Mouse (Mus musculus): Measurements from ENCODE around the gene Set.

The Set gene

GRCm38 (mm10) chr2:30087310-30087709 lies 30.1 kb downstream of the Set start:
- no peak for DNase-seq (ENCODE audit: extremely low spot score)

- no peak for DNase-seq (ENCODE audit: extremely low spot score)
These were observed 34.3 kb downstream of the Set start for GRCm38 (mm10) chr2:30091521-30091920.

- no peak for DNase-seq (ENCODE audit: extremely low spot score)
These were observed 35.2 kb downstream of the Set start for GRCm38 (mm10) chr2:30092280-30092918.

GRCm38 (mm10) chr2:30093471-30094207 lies 36.5 kb downstream of the Set start, which contains the start of gene Zdhhc12:
Gene Zdhhc12 (minus strand): TSS chr2:30093648.
- peak; percentile 97 for DNase-seq (ENCODE audit: extremely low spot score)

GRCm38 (mm10) chr2:30094208-30094588 lies 37.0 kb downstream of the Set start:
- no peak for DNase-seq (ENCODE audit: extremely low spot score)

GRCm38 (mm10) chr2:30095882-30096527 lies 38.8 kb downstream of the Set start:
- peak; percentile 43 for DNase-seq (ENCODE audit: extremely low spot score)

- no peak for DNase-seq (ENCODE audit: extremely low spot score)
These were observed 43.0 kb downstream of the Set start for GRCm38 (mm10) chr2:30100214-30100613.

- peak; percentile 57 for DNase-seq (ENCODE audit: extremely low spot score)
These were observed 49.2 kb downstream of the Set start for GRCm38 (mm10) chr2:30106364-30106763.

GRCm38 (mm10) chr2:30107646-30108045 lies 50.5 kb downstream of the Set start:
- DNase-seq (ENCODE audit: extremely low spot score) = no peak

GRCm38 (mm10) chr2:30108260-30108659 lies 51.1 kb downstream of the Set start:
- no peak for DNase-seq (ENCODE audit: extremely low spot score)

- DNase-seq (ENCODE audit: extremely low spot score) = no peak
These were observed 54.3 kb downstream of the Set start for GRCm38 (mm10) chr2:30111500-30111899.

- DNase-seq (ENCODE audit: extremely low spot score) = no peak
These were observed 55.4 kb downstream of the Set start for GRCm38 (mm10) chr2:30112564-30112963.

- DNase-seq (ENCODE audit: extremely low spot score) = no peak
These were observed 62.5 kb downstream of the Set start for GRCm38 (mm10) chr2:30119641-30120051.

GRCm38 (mm10) chr2:30120269-30120668 lies 63.1 kb downstream of the Set start:
- no peak for DNase-seq (ENCODE audit: extremely low spot score)

All from embryo, embryonic 9.5 days (tissue).